Mouse (Mus musculus) gastrocnemius, adult 2 months (tissue): ENCODE data around the gene Pogk. TPM values are rescaled to one million over a fixed set of nuclear protein-coding genes. Genes with fewer than 3 reads are reported as not detected.

ENCODE experiments used
- DNase-seq: peaks from one replicate; pipeline ENCODE4 v3.0.0; 2022
- H3K27ac ChIP-seq: fragments of 200-600 bp; 2 replicates; pipeline ENCODE4 v1.8.1; 2022; ENCODE audit warnings: mild to moderate bottlenecking
- H3K4me3 ChIP-seq: fragments of 200-600 bp; 2 replicates; pipeline ENCODE4 v1.8.1; 2022; ENCODE audit warnings: mild to moderate bottlenecking, moderate library complexity
- CTCF ChIP-seq: fragments of 200-600 bp; IDR thresholded peaks from 2 replicates; pipeline ENCODE4 v1.8.1; 2022; ENCODE audit warnings: antibody characterized with exemption, mild to moderate bottlenecking, moderate library complexity
- intact Hi-C: fragments of 180-260 bp; cut with DNase I; formaldehyde crosslinking; loops from one replicate; pipeline ENCODE4 v1.15.1; 2025
- total RNA-seq, 2 experiments: library from RNA; stranded (reverse); gene quantifications; 2 replicates each; pipeline ENCODE4 v1.2.3; 2021

Pogk gene
- total RNA-seq, 2 experiments from 2014 or later, result 12.2 to 12.7 TPM

- intact Hi-C loops, result no loop called here
- Histone ChIP-seq H3K27ac (no peak overlapping the region), H3K4me3 (no peak overlapping the region)
- TF ChIP-seq CTCF, result no peak
- peak; percentile 28 for DNase-seq
Measured at GRCm38 (mm10) chr1:166339110-166339509, 70.6 kb downstream of the Pogk start.

Other genes with a start within 250 kb of the Pogk start
- not detected for gene Mael, start 171.1 kb downstream of the Pogk start, total RNA-seq
- 1 to 10 TPM; 1.3 to 2.5 TPM for gene Ildr2, start 155.7 kb downstream of the Pogk start, total RNA-seq
- 1 to 10 TPM; 5.1 to 6.1 TPM for gene Tada1, start 30.8 kb downstream of the Pogk start, total RNA-seq
- not detected for gene Gm4846, start 87.7 kb upstream of the Pogk start, total RNA-seq
- gene Gm4847, start 237.8 kb upstream of the Pogk start, total RNA-seq, result not detected